Mouse (Mus musculus): ENCODE measurements around the gene Acod1. TPM values are rescaled to one million over a fixed set of nuclear protein-coding genes. Genes with fewer than 3 reads are reported as not detected.
A peak's percentile ranks its signal among the peaks of the same experiment; 100 is the strongest.

Acod1 gene
- not detected in 2 replicates for polyA plus RNA-seq (2015; fragmentation: Nextera tagmentation; extraction: Ambion mirVana)

DNA sequence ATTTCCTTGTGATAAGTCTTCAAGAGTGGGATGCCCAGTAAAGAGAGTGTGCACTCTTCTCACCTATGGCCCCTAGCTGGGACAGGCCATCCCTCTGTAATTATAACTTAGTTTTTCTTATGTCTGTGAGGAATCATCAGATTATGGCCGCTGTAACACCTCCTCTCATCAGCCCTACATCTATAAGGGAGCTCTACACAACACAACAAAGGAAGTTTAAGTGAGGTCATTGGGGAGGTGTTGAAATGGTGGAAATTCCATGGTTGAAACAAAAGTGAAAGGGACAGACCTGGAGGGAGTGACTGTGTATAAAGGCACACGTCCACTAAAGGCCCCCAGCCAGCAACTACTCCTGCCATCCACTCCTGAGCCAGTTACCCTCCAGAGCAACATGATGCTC, at the start of gene Acod1:
Gene Acod1, plus strand, starts transcription at position 301 of the 400 bp plus-strand sequence.
- TF ChIP-seq CTCF (IDR thresholded peaks at IDR 0.05; ENCODE audit: low read depth): no peak
- no peak for ATAC-seq
- Histone ChIP-seq H3K4me3 (ENCODE audit: low read depth, low read length) (no peak within 1 kb of the TSS), H3K9ac (ENCODE audit: low read depth, low read length) (no peak within 1 kb of the TSS), H3K4me2 (replicated peaks; ENCODE audit: low read depth) (no peak within 1 kb of the TSS), H3K4me1 (replicated peaks; ENCODE audit: control insufficient read depth, insufficient read depth, low read length) (no peaks in the 10 kb centered on the region), H3K36me3 (ENCODE audit: control insufficient read depth, insufficient read depth) (no peaks in the 10 kb centered on the region), H3K27me3 (replicated peaks; ENCODE audit: control insufficient read depth, insufficient read depth, low read length) (no peaks in the 10 kb centered on the region), H3K9me3 (ENCODE audit: control insufficient read depth) (no peaks in the 10 kb centered on the region), H3K27ac (ENCODE audit: low read depth, low read length) (no peak within 1 kb of the TSS)
- 68% methylated on average over 2 of the region's 2 CpGs for WGBS

DNA sequence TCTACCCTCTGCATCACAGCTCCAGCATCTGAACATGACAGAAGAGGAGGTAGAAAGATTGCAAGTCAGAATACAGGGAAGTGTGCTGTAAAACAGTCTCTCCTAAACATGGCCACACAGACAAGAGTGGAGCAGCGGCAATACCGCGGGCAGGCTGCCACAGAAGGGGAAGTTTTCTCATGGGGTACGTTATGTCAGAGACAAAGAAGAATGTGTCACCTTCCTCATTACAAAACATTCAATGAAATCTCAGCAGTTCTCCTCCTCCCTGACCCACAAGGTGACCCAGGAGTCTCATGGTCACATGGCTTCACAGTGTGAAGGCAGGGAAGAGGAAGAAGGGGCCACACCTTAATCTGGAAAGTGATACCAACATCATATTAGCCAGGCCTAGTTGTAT, 39.0 kb upstream of the Acod1 start:
- H3K4me3 ChIP-seq (ENCODE audit: low read depth, low read length): no peak overlapping the region
- H3K27ac ChIP-seq (ENCODE audit: low read depth, low read length): no peak overlapping the region
- no peaks in the 10 kb centered on the region for H3K4me1 ChIP-seq (replicated peaks; ENCODE audit: control insufficient read depth, insufficient read depth, low read length)
- no peak for ATAC-seq
- WGBS: 89% methylated on average over 4 of the region's 4 CpGs
- H3K36me3 ChIP-seq (ENCODE audit: control insufficient read depth, insufficient read depth): no peaks in the 10 kb centered on the region
- no peak overlapping the region for H3K4me2 ChIP-seq (replicated peaks; ENCODE audit: low read depth)
- no peak for TF ChIP-seq CTCF (IDR thresholded peaks at IDR 0.05; ENCODE audit: low read depth)
- H3K27me3 ChIP-seq (replicated peaks; ENCODE audit: control insufficient read depth, insufficient read depth, low read length): no peaks in the 10 kb centered on the region
- no peaks in the 10 kb centered on the region for H3K9me3 ChIP-seq (ENCODE audit: control insufficient read depth)
- no peak overlapping the region for H3K9ac ChIP-seq (ENCODE audit: low read depth, low read length)

- H3K4me2 ChIP-seq (replicated peaks; ENCODE audit: low read depth): no peak overlapping the region
- H3K4me3 ChIP-seq (ENCODE audit: low read depth, low read length): no peak overlapping the region
- no peak overlapping the region for H3K9ac ChIP-seq (ENCODE audit: low read depth, low read length)
- no peaks in the 10 kb centered on the region for H3K9me3 ChIP-seq (ENCODE audit: control insufficient read depth)
- ATAC-seq: no peak
- H3K4me1 ChIP-seq (replicated peaks; ENCODE audit: control insufficient read depth, insufficient read depth, low read length): no peaks in the 10 kb centered on the region
- 30% methylated on average over 5 of the region's 5 CpGs for WGBS
- H3K36me3 ChIP-seq (ENCODE audit: control insufficient read depth, insufficient read depth): no peaks in the 10 kb centered on the region
- H3K27me3 ChIP-seq (replicated peaks; ENCODE audit: control insufficient read depth, insufficient read depth, low read length): no peaks in the 10 kb centered on the region
- no peak overlapping the region for H3K27ac ChIP-seq (ENCODE audit: low read depth, low read length)
- TF ChIP-seq CTCF (IDR thresholded peaks at IDR 0.05; ENCODE audit: low read depth): peak; percentile 72
Observed at GRCm38 (mm10) chr14:103011782-103012181, 35.0 kb upstream of the Acod1 start.

DNA sequence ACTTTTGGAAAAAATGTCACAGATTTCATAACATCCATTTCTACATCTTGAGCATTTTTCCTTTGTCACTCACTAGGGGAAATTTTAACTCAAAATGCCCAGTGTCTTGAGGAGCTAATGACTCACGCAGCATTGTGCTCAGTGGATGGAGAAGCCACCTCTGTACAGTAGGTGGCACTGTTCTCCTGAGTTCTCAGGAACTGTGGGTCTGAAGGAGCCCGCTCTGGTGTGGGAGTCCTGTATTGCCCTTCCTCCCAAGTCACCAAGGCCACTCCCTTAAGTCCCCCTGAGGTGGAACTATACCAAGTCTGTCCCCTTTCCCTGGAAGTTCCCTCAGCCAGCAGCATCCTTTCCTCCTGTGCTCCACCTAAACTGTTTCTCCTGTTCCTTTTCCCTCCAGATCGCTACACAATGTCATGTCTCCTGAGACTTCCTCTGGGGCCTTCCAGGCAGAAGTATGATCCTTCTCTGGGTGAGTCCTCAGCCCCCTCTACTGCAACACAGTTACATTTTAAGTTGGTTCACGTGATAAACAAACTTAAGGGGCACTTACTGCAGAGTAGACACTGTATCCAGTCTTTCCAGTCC, 34.1 kb upstream of the Acod1 start:
- 25% methylated on average over 4 of the region's 4 CpGs for WGBS
- no peaks in the 10 kb centered on the region for H3K9me3 ChIP-seq (ENCODE audit: control insufficient read depth)
- H3K9ac ChIP-seq (ENCODE audit: low read depth, low read length): no peak overlapping the region
- no peak overlapping the region for H3K27ac ChIP-seq (ENCODE audit: low read depth, low read length)
- no peaks in the 10 kb centered on the region for H3K4me1 ChIP-seq (replicated peaks; ENCODE audit: control insufficient read depth, insufficient read depth, low read length)
- TF ChIP-seq CTCF (IDR thresholded peaks at IDR 0.05; ENCODE audit: low read depth): peak; percentile 88
- H3K4me2 ChIP-seq (replicated peaks; ENCODE audit: low read depth): no peak overlapping the region
- H3K36me3 ChIP-seq (ENCODE audit: control insufficient read depth, insufficient read depth): no peaks in the 10 kb centered on the region
- H3K4me3 ChIP-seq (ENCODE audit: low read depth, low read length): no peak overlapping the region
- no peaks in the 10 kb centered on the region for H3K27me3 ChIP-seq (replicated peaks; ENCODE audit: control insufficient read depth, insufficient read depth, low read length)
- peak; percentile 56; the same call in 1 of the 2 replicates for ATAC-seq

DNA sequence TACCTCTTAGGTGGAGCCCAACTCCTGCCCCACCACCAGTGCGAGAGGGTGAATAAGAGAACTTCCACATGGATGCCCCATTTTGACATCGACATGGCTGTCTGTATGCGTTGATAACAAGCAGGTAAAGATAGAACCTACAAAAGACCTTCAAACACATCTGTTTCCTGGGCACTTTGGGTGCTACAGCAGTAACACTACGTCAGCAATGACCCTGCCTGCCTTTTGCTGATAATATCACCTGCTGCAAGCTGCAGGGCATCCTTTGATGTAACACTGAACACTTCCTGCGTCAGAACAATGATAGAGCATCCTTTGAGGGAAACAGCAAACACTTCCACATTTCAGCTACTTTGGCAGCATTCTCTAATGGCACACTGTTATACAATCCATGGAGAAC, 29.8 kb upstream of the Acod1 start:
- H3K9ac ChIP-seq (ENCODE audit: low read depth, low read length): no peak overlapping the region
- TF ChIP-seq CTCF (IDR thresholded peaks at IDR 0.05; ENCODE audit: low read depth): no peak
- no peak for ATAC-seq
- H3K4me3 ChIP-seq (ENCODE audit: low read depth, low read length): no peak overlapping the region
- WGBS: 61% methylated on average over 5 of the region's 5 CpGs
- H3K9me3 ChIP-seq (ENCODE audit: control insufficient read depth): no peaks in the 10 kb centered on the region
- no peaks in the 10 kb centered on the region for H3K4me1 ChIP-seq (replicated peaks; ENCODE audit: control insufficient read depth, insufficient read depth, low read length)
- no peak overlapping the region for H3K4me2 ChIP-seq (replicated peaks; ENCODE audit: low read depth)
- H3K36me3 ChIP-seq (ENCODE audit: control insufficient read depth, insufficient read depth): no peaks in the 10 kb centered on the region
- no peaks in the 10 kb centered on the region for H3K27me3 ChIP-seq (replicated peaks; ENCODE audit: control insufficient read depth, insufficient read depth, low read length)
- no peak overlapping the region for H3K27ac ChIP-seq (ENCODE audit: low read depth, low read length)

DNA sequence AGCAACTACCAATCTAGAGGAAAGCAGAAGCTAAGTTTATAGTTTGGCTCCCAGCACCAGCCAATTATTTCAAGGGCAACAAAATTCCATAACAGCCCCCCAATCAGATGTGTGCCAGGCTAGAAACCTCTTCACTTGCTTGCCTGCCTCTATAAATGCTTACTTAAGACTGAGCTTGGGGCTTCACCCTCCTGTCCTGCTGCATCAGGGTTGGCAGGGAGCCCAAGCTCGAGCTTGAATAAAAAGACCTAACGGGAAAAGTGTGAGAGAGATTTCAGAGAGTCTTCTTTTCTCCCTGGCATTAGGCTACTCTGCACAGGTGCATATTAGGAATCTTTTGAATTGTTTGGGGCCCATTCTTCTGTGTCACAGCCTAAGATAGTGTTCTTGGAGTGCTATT, 26.7 kb upstream of the Acod1 start:
- no peak overlapping the region for H3K4me2 ChIP-seq (replicated peaks; ENCODE audit: low read depth)
- no peaks in the 10 kb centered on the region for H3K36me3 ChIP-seq (ENCODE audit: control insufficient read depth, insufficient read depth)
- no peaks in the 10 kb centered on the region for H3K4me1 ChIP-seq (replicated peaks; ENCODE audit: control insufficient read depth, insufficient read depth, low read length)
- no peaks in the 10 kb centered on the region for H3K9me3 ChIP-seq (ENCODE audit: control insufficient read depth)
- no peak overlapping the region for H3K9ac ChIP-seq (ENCODE audit: low read depth, low read length)
- no peaks in the 10 kb centered on the region for H3K27me3 ChIP-seq (replicated peaks; ENCODE audit: control insufficient read depth, insufficient read depth, low read length)
- H3K4me3 ChIP-seq (ENCODE audit: low read depth, low read length): no peak overlapping the region
- H3K27ac ChIP-seq (ENCODE audit: low read depth, low read length): no peak overlapping the region
- no peak for TF ChIP-seq CTCF (IDR thresholded peaks at IDR 0.05; ENCODE audit: low read depth)
- ATAC-seq: no peak
- 63% methylated on average over 2 of the region's 2 CpGs for WGBS

DNA sequence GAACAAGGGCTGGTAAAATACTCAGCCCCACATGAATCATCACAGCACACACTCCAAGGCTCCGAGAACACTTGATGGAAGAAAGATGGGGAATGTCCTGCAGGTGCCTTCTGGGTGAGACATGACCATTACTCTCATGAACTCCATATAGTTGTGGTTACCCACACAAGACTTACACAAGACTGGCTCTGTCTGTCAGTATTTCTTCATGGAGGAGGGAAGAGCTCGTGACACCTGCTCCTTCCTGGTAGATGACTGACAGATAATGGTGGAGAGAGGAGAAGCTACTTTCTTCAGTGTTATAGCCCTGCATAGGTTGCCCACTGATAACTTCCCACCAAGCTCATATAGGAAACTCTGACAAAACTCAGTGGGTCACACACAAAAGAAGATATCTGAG, 17.6 kb upstream of the Acod1 start:
- no peaks in the 10 kb centered on the region for H3K4me1 ChIP-seq (replicated peaks; ENCODE audit: control insufficient read depth, insufficient read depth, low read length)
- no peak overlapping the region for H3K27ac ChIP-seq (ENCODE audit: low read depth, low read length)
- H3K4me3 ChIP-seq (ENCODE audit: low read depth, low read length): no peak overlapping the region
- no peak for ATAC-seq
- H3K4me2 ChIP-seq (replicated peaks; ENCODE audit: low read depth): no peak overlapping the region
- no peaks in the 10 kb centered on the region for H3K36me3 ChIP-seq (ENCODE audit: control insufficient read depth, insufficient read depth)
- H3K9me3 ChIP-seq (ENCODE audit: control insufficient read depth): no peaks in the 10 kb centered on the region
- H3K27me3 ChIP-seq (replicated peaks; ENCODE audit: control insufficient read depth, insufficient read depth, low read length): no peaks in the 10 kb centered on the region
- 72% methylated on average over 2 of the region's 2 CpGs for WGBS
- TF ChIP-seq CTCF (IDR thresholded peaks at IDR 0.05; ENCODE audit: low read depth): no peak
- H3K9ac ChIP-seq (ENCODE audit: low read depth, low read length): no peak overlapping the region
